Mouse (Mus musculus): ENCODE results near the gene Tmem37. TPM values are rescaled to one million over a fixed set of nuclear protein-coding genes. Genes with fewer than 3 reads are reported as not detected.

The Tmem37 gene
- 1 to 10 TPM; 7.7 to 9.2 TPM for total RNA-seq (2021)
- long read RNA-seq, experiment 1, transcript Tmem37-201 (2 exons, 1,311 nt): major isoform, 14 of 14 reads
- long read RNA-seq, experiment 1, partial matches to known transcripts: 0 of 14 reads
- long read RNA-seq, experiment 1, other reads (novel, unspliced or antisense): 0 of 14 reads
- long read RNA-seq, experiment 2, transcript Tmem37-201 (2 exons, 1,311 nt): major isoform, 22 of 24 reads
- long read RNA-seq, experiment 2, partial matches to known transcripts: 0 of 24 reads
- long read RNA-seq, experiment 2, other reads (novel, unspliced or antisense): 2 of 24 reads

GRCm38 (mm10) chr1:120073519-120074306 is at the start of gene Tmem37:
Tmem37 (minus strand) TSS chr1:120074074.
- peak; percentile 80 for DNase-seq
- intact Hi-C loops (cut with DNase I; ENCODE audit: low total_unique reads): no loop called here

GRCm38 (mm10) chr1:120122634-120123383 is 48.9 kb upstream of the Tmem37 start:
- DNase-seq: no peak
- intact Hi-C loops (cut with DNase I; ENCODE audit: low total_unique reads): no loop called here

GRCm38 (mm10) chr1:120121930-120122530 is 48.2 kb upstream of the Tmem37 start:
- DNase-seq: no peak
- intact Hi-C loops (cut with DNase I; ENCODE audit: low total_unique reads): no loop called here

GRCm38 (mm10) chr1:120120969-120121811 is 47.3 kb upstream of the Tmem37 start, which contains the start of the genes Dbi and 3110009E18Rik:
Dbi (minus strand) TSS chr1:120121078.
3110009E18Rik (plus strand) TSS chr1:120121187.
- intact Hi-C loops (cut with DNase I; ENCODE audit: low total_unique reads): no loop called here
- DNase-seq: peak; percentile 99

- DNase-seq: peak; percentile 38
- intact Hi-C loops (cut with DNase I; ENCODE audit: low total_unique reads): no loop called here
These were observed 46.5 kb upstream of the Tmem37 start for GRCm38 (mm10) chr1:120120141-120120968.

GRCm38 (mm10) chr1:120119389-120119788 is 45.5 kb upstream of the Tmem37 start:
- intact Hi-C loops (cut with DNase I; ENCODE audit: low total_unique reads): no loop called here
- no peak for DNase-seq

- no peak for DNase-seq
- intact Hi-C loops (cut with DNase I; ENCODE audit: low total_unique reads): no loop called here
These were observed 45.0 kb upstream of the Tmem37 start for GRCm38 (mm10) chr1:120118854-120119253.

GRCm38 (mm10) chr1:120116106-120116505 is 42.2 kb upstream of the Tmem37 start:
- intact Hi-C loops (cut with DNase I; ENCODE audit: low total_unique reads): no loop called here
- no peak for DNase-seq

GRCm38 (mm10) chr1:120115671-120116081 is 41.8 kb upstream of the Tmem37 start:
- peak; percentile 65 for DNase-seq
- intact Hi-C loops (cut with DNase I; ENCODE audit: low total_unique reads): no loop called here

- intact Hi-C loops (cut with DNase I; ENCODE audit: low total_unique reads): no loop called here
- DNase-seq: no peak
These were observed 38.6 kb upstream of the Tmem37 start for GRCm38 (mm10) chr1:120112251-120113187.

GRCm38 (mm10) chr1:120111766-120112165 is 37.9 kb upstream of the Tmem37 start:
- DNase-seq: no peak
- intact Hi-C loops (cut with DNase I; ENCODE audit: low total_unique reads): no loop called here

- DNase-seq: no peak
- intact Hi-C loops (cut with DNase I; ENCODE audit: low total_unique reads): no loop called here
These were observed 36.0 kb upstream of the Tmem37 start for GRCm38 (mm10) chr1:120109741-120110432.

GRCm38 (mm10) chr1:120105556-120105959 is 31.7 kb upstream of the Tmem37 start:
- intact Hi-C loops (cut with DNase I; ENCODE audit: low total_unique reads): no loop called here
- no peak for DNase-seq

GRCm38 (mm10) chr1:120101227-120101609 is 27.3 kb upstream of the Tmem37 start:
- DNase-seq: no peak

GRCm38 (mm10) chr1:120100456-120101226 is 26.8 kb upstream of the Tmem37 start:
- DNase-seq: no peak
- intact Hi-C loops (cut with DNase I; ENCODE audit: low total_unique reads): loop anchor here (5.0 kb wide), 1 partner anchor 52 kb away; no protein-coding TSS in a partner anchor

More at GRCm38 (mm10) chr1:120101227-120101609, 27.3 kb upstream of the Tmem37 start:
- intact Hi-C loops (cut with DNase I; ENCODE audit: low total_unique reads): loop anchor here (5.0 kb wide), 1 partner anchor 51 kb away; no protein-coding TSS in a partner anchor
